Mouse (Mus musculus) intestine, embryonic 14.5 days (tissue): ENCODE results near the gene Foxc1. TPM values are rescaled to one million over a fixed set of nuclear protein-coding genes. Genes with fewer than 3 reads are reported as not detected.

ENCODE experiments used
- ATAC-seq: fragments of 200-750 bp; cut with Nextera tagmentation; replicated peaks from 2 replicates; pipeline ENCODE4 v1.8.0; 2017; ENCODE audit warnings: low read depth, moderate number of reproducible peaks, moderate TSS enrichment, moderate library complexity; ENCODE audit not compliant: low FRiP score, low TSS enrichment
- DNase-seq: peaks from one replicate; pipeline ENCODE4 v3.0.0-alpha.2; 2018; ENCODE audit warnings: low spot score
- H3K27ac ChIP-seq: fragments of 300-500 bp; sonication (generic); 2 replicates; pipeline ENCODE4 v1.5.1; 2014; ENCODE audit warnings: low read depth, mild to moderate bottlenecking, control low read depth
- H3K27me3 ChIP-seq: fragments of 300-500 bp; sonication (generic); replicated peaks from 2 replicates; pipeline ENCODE4 v1.6.1; 2014; ENCODE audit warnings: low read length, control low read depth; ENCODE audit not compliant: control insufficient read depth, insufficient read depth
- H3K36me3 ChIP-seq: fragments of 300-500 bp; sonication (generic); 2 replicates; pipeline ENCODE4 v1.6.1; 2014; ENCODE audit warnings: low read length, control low read depth; ENCODE audit not compliant: control insufficient read depth, insufficient read depth
- H3K4me1 ChIP-seq: fragments of 300-500 bp; sonication (generic); replicated peaks from 2 replicates; pipeline ENCODE4 v1.6.1; 2014; ENCODE audit warnings: low read length, control low read depth, mixed read lengths; ENCODE audit not compliant: control insufficient read depth, insufficient read depth
- H3K4me2 ChIP-seq: fragments of 300-500 bp; sonication (generic); 2 replicates; pipeline ENCODE4 v1.6.1; 2014; ENCODE audit warnings: low read length
- H3K4me3 ChIP-seq: fragments of 300-500 bp; sonication (generic); 2 replicates; pipeline ENCODE4 v1.5.1; 2014; ENCODE audit warnings: low read depth, low read length, control low read depth, mixed read lengths
- H3K9ac ChIP-seq: fragments of 300-500 bp; sonication (generic); 2 replicates; pipeline ENCODE4 v1.6.1; 2014; ENCODE audit warnings: mild to moderate bottlenecking, low read length
- H3K9me3 ChIP-seq: fragments of 300-500 bp; sonication (generic); 2 replicates; pipeline ENCODE4 v1.6.1; 2016; ENCODE audit warnings: low read length, control low read depth; ENCODE audit not compliant: control insufficient read depth
- WGBS: fragments of 180-500 bp; shearing (Covaris S2); extraction: QIAGEN DNeasy Blood & Tissue Kit; methylation state at CpG from one replicate; pipeline ENCODE4 v1.1.7; 2014; 5-methylcytosine and 5-hydroxymethylcytosine counted together
- polyA plus RNA-seq: library from polyadenylated mRNA; unstranded; fragments of >200 nt; fragmentation: Nextera tagmentation; extraction: Ambion mirVana; gene quantifications from 2 replicates; pipeline ENCODE4 v1.2.1, GENCODE M21; 2014

Gene Foxc1
- polyA plus RNA-seq, 1 experiment from 2014 or later, result 0.18 TPM

DNA sequence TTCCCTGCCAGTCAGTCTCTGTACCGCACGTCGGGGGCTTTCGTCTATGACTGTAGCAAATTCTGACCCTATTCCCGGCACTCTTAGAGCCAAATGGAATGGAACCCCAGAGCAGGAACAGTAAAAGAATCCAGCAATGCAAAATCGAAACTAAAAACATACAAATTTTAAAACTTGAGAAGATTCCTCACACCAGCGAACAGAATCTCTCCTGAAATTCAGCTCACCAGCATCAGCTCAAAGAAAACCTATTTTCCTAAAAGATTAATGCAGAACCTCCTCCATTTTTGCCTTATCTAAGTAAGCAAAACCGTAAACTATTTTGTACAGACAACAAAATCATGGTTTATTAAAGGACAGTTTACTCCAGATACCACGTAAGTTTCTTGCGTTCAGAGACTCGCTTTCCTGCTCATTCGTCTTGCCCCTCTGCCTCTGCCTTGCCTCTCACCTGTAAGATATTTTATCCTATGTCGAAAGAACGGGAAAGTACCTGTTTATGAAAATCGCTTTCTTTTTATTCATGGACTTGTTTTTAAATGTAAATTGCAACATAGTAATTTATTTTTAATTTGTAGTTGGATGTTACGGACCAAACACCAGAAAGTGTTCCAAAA lies 2.5 kb downstream of the Foxc1 start:
- peaks cover 97% of the 10 kb centered on the region for H3K27me3 ChIP-seq
- peaks cover 7% of the 10 kb centered on the region for H3K4me1 ChIP-seq
- no peaks in the 10 kb centered on the region for H3K36me3 ChIP-seq
- no peak overlapping the region for H3K27ac ChIP-seq
- peak overlapping the region; percentile 94 for H3K4me2 ChIP-seq
- no peaks in the 10 kb centered on the region for H3K9me3 ChIP-seq
- DNase-seq, result no peak
- H3K9ac ChIP-seq, result no peak overlapping the region
- no peak for ATAC-seq
- H3K4me3 ChIP-seq, result peak overlapping the region; percentile 51
- WGBS, result 8% methylated on average over 16 of the region's 16 CpGs

DNA sequence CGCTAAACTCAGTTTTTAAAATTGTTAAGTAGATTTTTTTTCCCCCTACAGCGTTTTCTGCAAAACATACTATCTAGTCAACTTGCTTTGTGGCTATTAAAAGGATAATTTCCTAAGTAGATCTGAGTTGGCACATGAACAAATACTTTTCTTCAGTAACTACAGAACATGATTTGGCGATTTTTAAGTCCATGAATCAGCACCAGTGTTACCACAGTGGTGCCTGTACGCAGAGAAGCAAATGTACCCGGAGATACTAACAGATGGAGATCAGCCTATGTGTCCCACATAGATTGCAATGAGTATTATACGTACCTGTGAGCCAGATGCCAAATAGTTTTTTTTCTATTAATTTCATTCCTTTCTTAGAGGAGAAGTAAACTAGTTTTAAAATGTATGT lies 3.3 kb downstream of the Foxc1 start:
- Histone ChIP-seq H3K4me1 (peaks cover 7% of the 10 kb centered on the region), H3K9ac (no peak overlapping the region), H3K9me3 (no peaks in the 10 kb centered on the region), H3K36me3 (no peaks in the 10 kb centered on the region), H3K27ac (no peak overlapping the region), H3K27me3 (peaks cover 97% of the 10 kb centered on the region), H3K4me2 (no peak overlapping the region), H3K4me3 (no peak overlapping the region)
- no peak for ATAC-seq
- no peak for DNase-seq
- WGBS, result 17% methylated on average over 6 of the region's 6 CpGs

DNA sequence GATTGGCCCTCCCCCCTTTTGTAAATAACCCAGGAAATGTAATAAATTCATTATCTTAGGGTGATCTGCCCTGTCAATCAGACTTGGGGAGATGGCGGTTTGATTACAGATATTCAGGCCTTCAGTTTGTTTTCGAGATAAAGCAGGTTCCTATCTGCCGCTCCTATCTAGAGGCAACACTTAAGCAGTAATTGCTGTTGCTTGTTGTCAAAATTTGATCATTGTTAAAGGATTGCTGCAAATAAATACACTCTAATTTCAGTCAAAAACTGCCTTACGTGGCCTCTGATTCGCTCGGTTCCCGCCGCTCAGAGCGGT lies 3.9 kb downstream of the Foxc1 start:
- H3K27ac ChIP-seq, result no peak overlapping the region
- H3K27me3 ChIP-seq, result peaks cover 97% of the 10 kb centered on the region

DNA sequence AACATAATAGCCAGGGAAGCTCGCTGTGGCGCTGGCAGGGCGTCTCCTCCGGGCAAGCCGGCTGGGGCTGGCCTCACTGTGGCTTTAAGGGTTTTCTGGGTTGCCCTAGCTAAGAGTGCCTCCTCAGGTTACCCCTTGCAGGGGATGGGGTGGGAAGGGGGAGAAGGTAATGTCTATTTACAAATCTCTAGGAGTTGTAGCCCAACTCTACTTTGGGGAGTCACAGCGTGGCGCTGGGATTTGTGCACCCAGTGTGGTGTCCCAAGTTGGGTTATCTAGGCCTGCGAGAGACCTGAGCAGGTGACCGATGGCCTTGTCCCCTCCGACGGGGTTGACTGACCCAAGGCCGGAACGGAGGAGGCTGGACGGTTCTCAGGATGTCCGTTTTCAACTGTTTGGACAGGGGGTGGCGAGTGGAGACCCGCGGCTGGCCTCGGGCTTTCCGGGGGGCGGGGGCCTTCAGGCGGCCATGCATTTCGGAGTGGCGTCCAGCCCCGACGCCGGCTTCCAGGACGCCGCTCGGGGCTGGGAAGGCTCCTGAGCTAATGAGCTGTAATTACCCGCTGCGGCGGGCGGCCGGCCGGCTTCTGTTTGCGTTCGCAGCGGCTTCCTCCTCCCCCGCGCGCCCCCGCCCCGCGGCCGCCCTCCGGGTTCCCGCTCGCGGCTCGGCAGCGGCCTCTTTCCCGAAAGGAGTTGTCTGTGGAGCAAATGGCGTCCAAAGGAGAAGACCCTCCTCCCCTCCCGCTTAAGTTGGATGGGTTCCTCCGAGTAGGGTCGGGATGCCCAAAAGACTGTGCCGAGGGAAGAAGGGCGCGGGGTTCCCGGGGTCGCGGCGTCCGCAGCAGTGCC lies 4.5 kb downstream of the Foxc1 start:
- peak overlapping the region; percentile 24 for H3K4me3 ChIP-seq
- DNase-seq (peak; percentile 80), ATAC-seq (no peak)
- WGBS, result 2% methylated on average over 65 of the region's 65 CpGs
- H3K36me3 ChIP-seq, result no peaks in the 10 kb centered on the region
- peak overlapping the region; percentile 44 for H3K4me2 ChIP-seq
- H3K9me3 ChIP-seq, result no peaks in the 10 kb centered on the region
- H3K27ac ChIP-seq, result no peak overlapping the region
- peak overlapping the region; percentile 37 for H3K9ac ChIP-seq
- H3K4me1 ChIP-seq, result peaks cover 7% of the 10 kb centered on the region
- peaks cover 97% of the 10 kb centered on the region for H3K27me3 ChIP-seq

More for the DNA sequence above, 3.9 kb downstream of the Foxc1 start:
- 7% methylated on average over 9 of the region's 9 CpGs for WGBS
- peak; percentile 63 for DNase-seq
- H3K9me3 ChIP-seq, result no peaks in the 10 kb centered on the region
- H3K4me3 ChIP-seq, result peak overlapping the region; percentile 24; the same call in 1 of the 2 replicates
- H3K9ac ChIP-seq, result no peak overlapping the region
- no peak for ATAC-seq
- H3K36me3 ChIP-seq, result no peaks in the 10 kb centered on the region
- H3K4me2 ChIP-seq, result no peak overlapping the region
- H3K4me1 ChIP-seq, result peaks cover 7% of the 10 kb centered on the region

DNA sequence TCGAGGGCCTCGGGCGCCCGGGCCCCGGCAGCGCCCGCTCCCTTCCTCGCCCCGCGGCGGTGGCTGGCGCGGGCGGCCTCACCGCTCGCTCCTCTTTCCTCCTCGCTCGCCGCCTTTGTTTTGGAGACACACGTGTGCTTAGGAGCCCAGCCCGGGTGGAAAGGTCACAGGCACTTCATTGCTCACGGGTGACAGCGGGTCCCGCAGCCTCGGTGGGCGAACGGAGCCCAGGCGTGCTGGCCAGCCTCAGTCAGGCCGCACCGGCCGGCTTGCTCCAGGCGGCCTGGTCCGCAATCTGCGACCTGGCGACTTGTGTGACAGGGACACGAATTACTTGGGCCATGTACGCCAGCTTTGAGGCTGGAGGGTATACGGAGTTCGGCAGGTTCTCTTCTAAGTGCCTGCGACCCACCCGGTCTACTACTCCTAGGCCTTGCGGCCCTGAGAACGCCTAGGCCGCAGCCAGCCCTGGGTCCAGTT lies 5.1 kb downstream of the Foxc1 start:
- Histone ChIP-seq H3K4me3 (peak overlapping the region; percentile 24), H3K9me3 (no peaks in the 10 kb centered on the region), H3K27me3 (peaks cover 97% of the 10 kb centered on the region), H3K4me2 (peak overlapping the region; percentile 44), H3K36me3 (no peaks in the 10 kb centered on the region), H3K27ac (no peak overlapping the region), H3K9ac (0 out of 2 replicates have a peak overlapping the region, but pooled peaks have one; percentile 37), H3K4me1 (peaks cover 7% of the 10 kb centered on the region)
- ATAC-seq (0 out of 2 replicates have a peak, but pooled peaks have one; percentile 12), DNase-seq (peak; percentile 80)
- WGBS, result 17% methylated on average over 38 of the region's 44 CpGs

DNA sequence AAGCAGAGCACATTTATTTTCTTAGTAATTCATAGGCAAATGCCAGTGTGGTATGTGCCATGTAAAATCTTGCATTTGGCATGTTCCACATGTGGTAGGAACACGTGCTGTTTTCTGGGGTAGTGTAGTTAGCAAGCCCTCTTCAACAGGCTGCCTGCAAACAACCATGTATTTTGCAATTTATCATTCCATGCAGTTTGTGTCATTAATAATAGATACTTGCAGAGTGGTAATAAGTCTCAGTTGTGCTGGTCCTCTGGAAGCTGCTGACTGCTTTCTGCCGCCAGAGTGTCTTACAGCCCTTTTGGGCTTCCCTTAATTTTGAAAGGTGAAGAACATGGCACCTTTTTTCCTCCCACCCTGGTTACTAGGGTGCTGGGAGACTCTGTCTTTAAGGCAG lies 6.3 kb downstream of the Foxc1 start:
- Histone ChIP-seq H3K27ac (no peak overlapping the region), H3K4me2 (no peak overlapping the region), H3K4me3 (no peak overlapping the region), H3K9me3 (no peaks in the 10 kb centered on the region), H3K27me3 (peaks cover 97% of the 10 kb centered on the region), H3K9ac (no peak overlapping the region), H3K4me1 (peaks cover 7% of the 10 kb centered on the region), H3K36me3 (no peaks in the 10 kb centered on the region)
- 70% methylated on average over 2 of the region's 2 CpGs for WGBS
- ATAC-seq (no peak), DNase-seq (no peak)

DNA sequence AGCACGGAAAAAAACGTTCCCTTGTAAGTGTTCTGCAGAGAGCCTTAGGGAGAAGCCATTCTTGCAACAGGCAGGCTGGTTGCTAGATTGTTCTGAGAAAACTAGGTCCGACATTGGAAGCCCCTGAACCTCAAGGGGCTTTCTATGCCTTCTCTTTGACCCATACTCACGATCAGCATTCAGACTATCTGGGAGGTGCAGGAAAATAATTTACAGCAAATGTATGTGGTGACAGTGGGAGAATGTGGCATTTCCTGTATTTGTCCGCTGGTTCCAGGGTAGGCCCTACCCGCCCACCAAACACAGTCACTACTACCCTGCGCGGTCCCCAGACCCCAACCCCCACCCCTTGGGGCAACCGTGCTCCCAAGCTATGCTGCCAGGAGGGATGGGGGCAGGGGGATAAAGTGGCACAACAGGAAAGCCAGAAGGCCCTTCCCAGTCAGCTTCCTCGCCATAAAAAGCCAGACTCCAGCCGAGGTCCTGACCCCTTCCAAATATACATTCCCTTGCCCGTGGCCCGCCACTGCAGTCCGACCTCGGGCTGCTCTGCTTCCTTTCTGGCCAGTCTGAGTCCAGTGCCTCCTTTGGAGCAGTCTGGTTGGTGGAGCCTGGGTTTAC lies 9.1 kb downstream of the Foxc1 start:
- Histone ChIP-seq H3K4me2 (no peak overlapping the region), H3K27me3 (peaks cover 96% of the 10 kb centered on the region), H3K4me1 (no peaks in the 10 kb centered on the region), H3K27ac (no peak overlapping the region), H3K9me3 (no peaks in the 10 kb centered on the region), H3K4me3 (no peak overlapping the region), H3K9ac (no peak overlapping the region), H3K36me3 (no peaks in the 10 kb centered on the region)
- ATAC-seq (no peak), DNase-seq (no peak)
- 25% methylated on average over 15 of the region's 15 CpGs for WGBS

DNA sequence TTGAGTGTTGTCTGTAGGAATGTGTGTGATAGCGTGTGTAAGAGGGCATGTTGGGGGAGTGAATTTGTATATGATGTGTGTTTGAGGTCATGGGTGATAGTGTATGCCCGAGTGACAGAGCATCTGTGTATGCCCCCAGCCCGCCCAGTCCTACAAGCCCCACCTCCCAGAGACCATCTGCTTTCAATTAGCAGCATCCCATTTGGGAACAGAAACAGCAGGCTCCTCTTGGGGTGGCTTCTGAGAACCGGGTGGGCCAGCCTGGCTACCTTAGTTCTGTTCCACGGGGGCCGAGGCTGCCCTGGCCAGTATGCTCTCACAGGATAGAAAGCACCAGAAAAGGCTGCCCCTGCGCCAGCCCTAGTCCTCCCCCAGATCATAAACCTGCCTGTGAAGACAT lies 11.9 kb downstream of the Foxc1 start:
- Histone ChIP-seq H3K36me3 (no peaks in the 10 kb centered on the region), H3K4me2 (no peak overlapping the region), H3K27ac (no peak overlapping the region), H3K9ac (no peak overlapping the region), H3K4me1 (no peaks in the 10 kb centered on the region), H3K9me3 (no peaks in the 10 kb centered on the region), H3K4me3 (no peak overlapping the region), H3K27me3 (peaks cover 87% of the 10 kb centered on the region)
- no peak for DNase-seq
- no peak for ATAC-seq
- 41% methylated on average over 7 of the region's 7 CpGs for WGBS
